Mouse (Mus musculus): ENCODE data around the gene Rpp14. TPM values are rescaled to one million over a fixed set of nuclear protein-coding genes. Genes with fewer than 3 reads are reported as not detected.
"Not testable (repeated sequence)": the region's sequence is repeated elsewhere in the genome, so short reads cannot be mapped to it uniquely, and the experiment has no call there.

The Rpp14 gene
- total RNA-seq, 2 experiments from 2014 or later, result 32.7 to 40.2 TPM

- Histone ChIP-seq H3K4me3 (no peak overlapping the region), H3K27ac (no peak overlapping the region)
- intact Hi-C loops (cut with DNase I), result no loop called here
- DNase-seq (ENCODE audit: extremely low spot score in 1 of 2, low spot score in 2 of 2), result no peak
- TF ChIP-seq CTCF (IDR thresholded peaks at IDR 0.05), result no peak
These were observed 43.0 kb downstream of the Rpp14 start for GRCm38 (mm10) chr14:8123141-8123540.

GRCm38 (mm10) chr14:8123611-8124010 lies 43.4 kb downstream of the Rpp14 start:
- H3K27ac ChIP-seq; intact Hi-C loops (cut with DNase I); H3K4me3 ChIP-seq; DNase-seq (ENCODE audit: extremely low spot score in 1 of 2, low spot score in 2 of 2): not testable (repeated sequence)

- no peak; the same call in 1 of the 2 replicates for TF ChIP-seq CTCF (IDR thresholded peaks at IDR 0.05)
- no peak for DNase-seq (ENCODE audit: extremely low spot score in 1 of 2, low spot score in 2 of 2)
- intact Hi-C loops (cut with DNase I), result no loop called here
- Histone ChIP-seq H3K4me3 (no peak overlapping the region), H3K27ac (no peak overlapping the region)
These were observed 44.1 kb downstream of the Rpp14 start for GRCm38 (mm10) chr14:8124046-8124881.

GRCm38 (mm10) chr14:8127971-8128370 lies 47.8 kb downstream of the Rpp14 start:
- no peak for DNase-seq (ENCODE audit: extremely low spot score in 1 of 2, low spot score in 2 of 2)
- intact Hi-C loops (cut with DNase I), result no loop called here
- Histone ChIP-seq H3K27ac (no peak overlapping the region), H3K4me3 (no peak overlapping the region)
- TF ChIP-seq CTCF (IDR thresholded peaks at IDR 0.05), result no peak

GRCm38 (mm10) chr14:8132789-8133188 lies 52.6 kb downstream of the Rpp14 start:
- no peak for TF ChIP-seq CTCF (IDR thresholded peaks at IDR 0.05)
- no peak for DNase-seq (ENCODE audit: extremely low spot score in 1 of 2, low spot score in 2 of 2)

GRCm38 (mm10) chr14:8134234-8134633 lies 54.1 kb downstream of the Rpp14 start:
- TF ChIP-seq CTCF (IDR thresholded peaks at IDR 0.05), result no peak
- Histone ChIP-seq H3K4me3 (no peak overlapping the region), H3K27ac (no peak overlapping the region)
- intact Hi-C loops (cut with DNase I), result loop anchor here (2.0 kb wide), 2 partner anchors 17 to 35 kb away; partner anchors contain the start of gene Pxk
- no peak for DNase-seq (ENCODE audit: extremely low spot score in 1 of 2, low spot score in 2 of 2)

More at GRCm38 (mm10) chr14:8132789-8133188, 52.6 kb downstream of the Rpp14 start:
- intact Hi-C loops (cut with DNase I), result no loop called here
- H3K4me3 ChIP-seq, result no peak overlapping the region
- H3K27ac ChIP-seq, result no peak overlapping the region

- no peak for TF ChIP-seq CTCF (IDR thresholded peaks at IDR 0.05)
- intact Hi-C loops (cut with DNase I), result loop anchor here (2.0 kb wide), 2 partner anchors 16 to 36 kb away; partner anchors contain the start of gene Pxk
- no peak for DNase-seq (ENCODE audit: extremely low spot score in 1 of 2, low spot score in 2 of 2)
- no peak overlapping the region for H3K4me3 ChIP-seq
- H3K27ac ChIP-seq, result no peak overlapping the region; the same call in 1 of the 2 replicates
These were observed 55.0 kb downstream of the Rpp14 start for GRCm38 (mm10) chr14:8135130-8135529.

- intact Hi-C loops (cut with DNase I), result no loop called here
- no peak for DNase-seq (ENCODE audit: extremely low spot score in 1 of 2, low spot score in 2 of 2)
- TF ChIP-seq CTCF (IDR thresholded peaks at IDR 0.05), result no peak
- Histone ChIP-seq H3K4me3 (no peak overlapping the region), H3K27ac (no peak overlapping the region)
These were observed 59.9 kb downstream of the Rpp14 start for GRCm38 (mm10) chr14:8139724-8140710.

GRCm38 (mm10) chr14:8141131-8141530 lies 61.0 kb downstream of the Rpp14 start:
- Histone ChIP-seq H3K4me3 (no peak overlapping the region), H3K27ac (no peak overlapping the region)
- intact Hi-C loops (cut with DNase I), result no loop called here
- no peak for DNase-seq (ENCODE audit: extremely low spot score in 1 of 2, low spot score in 2 of 2)
- no peak for TF ChIP-seq CTCF (IDR thresholded peaks at IDR 0.05)

Other genes starting within 250 kb of the Rpp14 start
- not detected for gene Gm45521, start 123.1 kb upstream of the Rpp14 start, total RNA-seq (2021)
- gene Dnase1l3, start 85.8 kb upstream of the Rpp14 start, total RNA-seq (2021), result under 1 TPM in 1 of 2 experiments, not detected in 1; 0.07 TPM
- 10 to 100 TPM; 69.2 to 78.7 TPM for gene Abhd6, start 77.5 kb upstream of the Rpp14 start, total RNA-seq (2021)
- 10 to 100 TPM; 34.5 to 36.6 TPM for gene Pxk, start 17.8 kb downstream of the Rpp14 start, total RNA-seq (2021)
- gene Pdhb, start 92.7 kb downstream of the Rpp14 start, total RNA-seq (2021), result 100 to 1,000 TPM; 159 to 168 TPM
- 10 to 100 TPM; 41.5 to 42.1 TPM for gene Kctd6, start 133.8 kb downstream of the Rpp14 start, total RNA-seq (2021)
- gene Acox2, start 179.0 kb downstream of the Rpp14 start, total RNA-seq (2021), result under 1 TPM in 1 of 2 experiments, not detected in 1; 0.36 TPM
- gene Fam107a, start 237.7 kb downstream of the Rpp14 start, total RNA-seq (2021), result 100 to 1,000 TPM; 321 to 343 TPM

Measured in left cerebral cortex, adult 2 months (tissue).